Mouse (Mus musculus) forebrain, postnatal 0 days (tissue): Measurements from ENCODE around the gene Angptl6. TPM values are rescaled to one million over a fixed set of nuclear protein-coding genes. Genes with fewer than 3 reads are reported as not detected.

Experiments used
- ATAC-seq: fragments of 200-750 bp; cut with Nextera tagmentation; 2 replicates; pipeline ENCODE4 v1.8.0; 2017; ENCODE audit warnings: mild to moderate bottlenecking, moderate library complexity
- DNase-seq: peaks from one replicate; pipeline ENCODE4 v3.0.0-alpha.2; 2015
- H3K27ac ChIP-seq: fragments of 300-500 bp; sonication (generic); 2 replicates; pipeline ENCODE4 v1.5.1; 2014; ENCODE audit warnings: low read depth, mild to moderate bottlenecking, antibody characterized with exemption, low read length, moderate library complexity, mixed read lengths
- H3K27me3 ChIP-seq: fragments of 300-500 bp; sonication (generic); 2 replicates; pipeline ENCODE4 v1.6.1; 2014; ENCODE audit warnings: mild to moderate bottlenecking, low read length, mixed read lengths; ENCODE audit not compliant: insufficient read depth
- H3K36me3 ChIP-seq: fragments of 300-500 bp; sonication (generic); 2 replicates; pipeline ENCODE4 v1.6.1; 2014; ENCODE audit warnings: mild to moderate bottlenecking, moderate library complexity; ENCODE audit not compliant: insufficient read depth
- H3K4me1 ChIP-seq: fragments of 300-500 bp; sonication (generic); 2 replicates; pipeline ENCODE4 v1.6.1; 2014; ENCODE audit warnings: antibody characterized with exemption; ENCODE audit not compliant: insufficient read depth
- H3K4me2 ChIP-seq: fragments of 300-500 bp; sonication (generic); 2 replicates; pipeline ENCODE4 v1.6.1; 2014; ENCODE audit warnings: low read depth, mild to moderate bottlenecking, moderate library complexity
- H3K4me3 ChIP-seq: fragments of 300-500 bp; sonication (generic); 2 replicates; pipeline ENCODE4 v1.5.1; 2014; ENCODE audit warnings: low read depth, low read length, mixed read lengths
- H3K9ac ChIP-seq: fragments of 300-500 bp; sonication (generic); 2 replicates; pipeline ENCODE4 v1.6.1; 2014; ENCODE audit warnings: mild to moderate bottlenecking
- H3K9me3 ChIP-seq: fragments of 300-500 bp; sonication (generic); 2 replicates; pipeline ENCODE4 v1.6.1; 2016; ENCODE audit warnings: low read length
- CTCF ChIP-seq: sonication (generic); IDR thresholded peaks from 2 replicates; pipeline ENCODE4 v1.5.1; 2016; ENCODE audit warnings: antibody characterized with exemption, control low read depth, low read depth
- WGBS: fragments of 180-500 bp; shearing (Covaris S2); extraction: QIAGEN DNeasy Blood & Tissue Kit; methylation state at CpG from one replicate; pipeline ENCODE4 v1.1.7; 2014; 5-methylcytosine and 5-hydroxymethylcytosine counted together
- polyA plus RNA-seq: library from polyadenylated mRNA; unstranded; fragments of >200 nt; fragmentation: Nextera tagmentation; extraction: Ambion mirVana; gene quantifications from 2 replicates; pipeline ENCODE4 v1.2.1, GENCODE M21; 2015
- total RNA-seq: library from RNA; depleted of rRNA; stranded (reverse); fragments of >200 nt; gene quantifications from 2 replicates; pipeline ENCODE4 v1.2.3, GENCODE M21; 2014

The Angptl6 gene
- total and polyA plus RNA-seq, 2 experiments from 2014 or later = 8.6 to 16.4 TPM

DNA sequence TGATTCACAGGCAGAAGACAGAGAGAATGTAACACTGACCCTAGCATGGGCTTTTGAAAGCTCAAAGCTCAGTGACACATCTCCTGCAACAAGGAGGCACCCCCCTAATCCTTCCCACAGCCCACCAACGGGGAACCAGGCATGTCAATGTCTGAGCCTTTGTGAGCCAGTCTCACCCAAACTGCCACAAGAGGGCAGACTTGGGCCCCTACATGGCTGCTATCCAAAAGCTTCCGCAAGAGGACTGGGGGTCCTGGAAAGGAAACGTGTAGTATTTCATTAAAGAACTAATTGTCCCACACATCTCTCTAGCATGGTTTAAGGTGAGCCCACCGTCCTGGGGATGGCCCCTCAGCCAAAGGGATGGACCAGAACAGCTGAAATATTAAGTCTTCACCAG is 17.7 kb downstream of the Angptl6 start:
- peak; percentile 64 for TF ChIP-seq CTCF
- ATAC-seq = no peak
- DNase-seq = peak; percentile 55
- Histone ChIP-seq H3K36me3 (no peaks in the 10 kb centered on the region), H3K27me3 (0 out of 2 replicates have a peak, but pooled peaks cover 5% of the 10 kb centered on the region), H3K4me3 (no peak overlapping the region), H3K9ac (no peak overlapping the region), H3K9me3 (no peaks in the 10 kb centered on the region), H3K27ac (no peak overlapping the region), H3K4me1 (no peaks in the 10 kb centered on the region), H3K4me2 (no peak overlapping the region)
- WGBS = 6% methylated on average over 4 of the region's 4 CpGs

DNA sequence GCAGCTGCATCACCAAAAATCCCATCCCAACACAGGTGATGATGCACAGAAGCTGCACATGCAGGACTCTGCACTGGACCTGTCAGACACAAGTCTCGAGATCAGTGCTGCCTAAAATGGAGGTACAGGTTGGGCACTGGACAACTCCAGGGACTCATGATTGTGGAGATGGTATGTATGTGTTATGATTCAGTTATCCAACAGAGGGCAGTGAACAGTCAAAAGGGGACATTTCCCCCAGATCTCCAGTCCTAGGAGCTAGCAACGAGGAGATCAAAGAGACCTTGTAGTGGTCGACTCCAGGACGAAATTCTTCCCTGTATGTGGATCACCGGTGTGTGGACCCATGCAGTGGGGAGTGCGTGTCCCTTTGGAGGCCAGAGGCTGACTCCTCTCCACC is 19.6 kb downstream of the Angptl6 start:
- no peak overlapping the region for H3K4me2 ChIP-seq
- 50% methylated on average over 6 of the region's 6 CpGs for WGBS

DNA sequence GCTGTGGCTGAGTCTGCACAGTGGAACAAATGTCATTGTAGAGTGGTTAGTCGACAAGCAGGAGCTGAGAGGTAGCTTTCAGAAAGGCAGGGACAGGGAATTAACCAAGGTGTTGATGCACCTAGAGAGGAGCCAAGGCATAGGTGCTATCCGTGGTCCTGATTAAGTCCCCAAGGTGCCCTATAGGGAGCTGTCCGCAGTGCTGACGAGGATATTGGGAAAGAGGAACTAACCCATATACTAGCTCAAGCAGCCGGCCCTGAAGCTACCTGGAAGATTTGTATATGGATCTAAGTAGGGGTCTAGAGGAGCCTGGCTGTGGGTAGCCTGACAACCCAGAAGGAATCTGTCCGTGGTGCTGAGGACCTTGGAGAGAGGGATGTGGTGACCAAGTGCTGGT is 22.4 kb downstream of the Angptl6 start:
- DNase-seq (no peak), ATAC-seq (no peak)
- Histone ChIP-seq H3K36me3 (no peaks in the 10 kb centered on the region), H3K27ac (no peak overlapping the region), H3K9me3 (no peaks in the 10 kb centered on the region), H3K9ac (no peak overlapping the region), H3K4me2 (no peak overlapping the region), H3K4me1 (no peaks in the 10 kb centered on the region), H3K4me3 (no peak overlapping the region), H3K27me3 (no peaks in the 10 kb centered on the region)
- no peak for TF ChIP-seq CTCF
- 13% methylated on average over 6 of the region's 6 CpGs for WGBS

More for the DNA sequence above, 19.6 kb downstream of the Angptl6 start:
- Histone ChIP-seq H3K27me3 (0 out of 2 replicates have a peak, but pooled peaks cover 3% of the 10 kb centered on the region), H3K9me3 (no peaks in the 10 kb centered on the region), H3K9ac (no peak overlapping the region), H3K4me1 (no peaks in the 10 kb centered on the region), H3K4me3 (no peak overlapping the region), H3K36me3 (no peaks in the 10 kb centered on the region), H3K27ac (no peak overlapping the region)
- peak; percentile 5; the same call in 1 of the 2 replicates for TF ChIP-seq CTCF
- no peak for DNase-seq
- no peak for ATAC-seq

DNA sequence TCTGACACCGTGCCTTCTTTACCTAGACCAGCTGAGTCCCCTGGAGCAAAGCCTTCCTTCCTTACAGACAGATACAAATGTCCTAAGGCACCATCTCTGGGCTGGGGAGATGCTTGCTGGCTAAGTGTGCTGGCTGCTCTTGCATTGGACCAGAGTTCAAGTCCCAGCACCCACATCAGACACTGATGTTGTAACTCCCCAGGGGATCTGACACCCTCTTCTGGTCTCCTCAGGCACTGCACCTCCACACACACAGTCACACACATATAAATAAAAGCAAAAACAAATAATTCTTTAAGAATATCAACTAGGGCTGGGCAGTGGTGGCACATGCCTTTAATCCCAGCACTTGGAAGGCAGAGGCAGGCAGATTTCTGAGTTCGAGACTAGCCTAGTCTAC is 29.3 kb downstream of the Angptl6 start:
- Histone ChIP-seq H3K4me1 (no peaks in the 10 kb centered on the region), H3K36me3 (no peaks in the 10 kb centered on the region), H3K27me3 (no peaks in the 10 kb centered on the region), H3K9ac (no peak overlapping the region), H3K4me2 (no peak overlapping the region), H3K4me3 (no peak overlapping the region), H3K9me3 (no peaks in the 10 kb centered on the region), H3K27ac (no peak overlapping the region)
- DNase-seq (no peak), ATAC-seq (no peak)
- WGBS = 88% methylated on average over 2 of the region's 2 CpGs
- no peak for TF ChIP-seq CTCF

DNA sequence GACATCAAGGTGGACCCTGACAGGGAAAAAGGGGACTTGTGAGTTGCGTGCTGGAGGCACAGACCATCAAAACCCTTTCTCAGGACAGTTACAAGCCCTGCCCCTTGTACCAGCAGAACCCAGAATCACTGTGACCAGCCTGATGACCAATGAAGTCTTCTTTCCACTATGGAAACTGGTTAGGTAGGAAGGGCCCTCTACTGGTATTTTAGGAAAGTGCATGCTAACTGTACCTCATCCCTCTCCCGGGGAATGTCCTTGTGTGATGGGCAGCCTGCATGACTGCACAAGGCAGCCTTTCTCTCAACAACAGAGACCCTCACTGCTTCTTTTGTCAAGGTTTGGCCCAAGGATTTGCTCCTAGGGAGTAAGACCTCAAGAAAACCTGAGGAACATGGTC is 36.9 kb downstream of the Angptl6 start:
- DNase-seq (peak; percentile 31), ATAC-seq (no peak)
- Histone ChIP-seq H3K36me3 (no peaks in the 10 kb centered on the region), H3K9me3 (no peaks in the 10 kb centered on the region), H3K27ac (no peak overlapping the region), H3K27me3 (no peaks in the 10 kb centered on the region), H3K4me2 (no peak overlapping the region), H3K4me3 (no peak overlapping the region), H3K4me1 (no peaks in the 10 kb centered on the region), H3K9ac (no peak overlapping the region)
- WGBS = 40% methylated on average over 2 of the region's 2 CpGs
- peak; percentile 71 for TF ChIP-seq CTCF

DNA sequence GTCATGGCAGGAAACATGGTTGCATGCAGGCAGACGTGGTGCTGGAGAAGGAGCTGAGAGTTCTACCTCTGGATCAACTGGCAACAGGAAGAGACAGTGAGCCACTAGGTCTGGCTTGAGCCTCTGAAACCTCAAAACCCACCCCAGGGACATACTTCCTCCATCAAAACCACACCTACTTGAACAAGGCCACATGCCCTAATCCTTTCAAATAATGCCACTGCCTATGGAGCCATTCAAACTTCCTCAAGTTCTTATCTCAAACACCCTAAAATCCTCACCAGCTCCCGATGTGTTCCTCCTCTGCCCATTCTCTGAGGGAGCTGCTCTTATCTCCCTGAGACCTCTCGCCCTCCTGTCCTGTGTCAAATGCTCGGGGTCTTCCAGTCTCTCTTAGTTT is 37.3 kb downstream of the Angptl6 start:
- H3K4me3 ChIP-seq = no peak overlapping the region
- ATAC-seq (no peak), DNase-seq (no peak)
- no peaks in the 10 kb centered on the region for H3K9me3 ChIP-seq
- H3K27ac ChIP-seq = no peak overlapping the region
- no peaks in the 10 kb centered on the region for H3K4me1 ChIP-seq
- H3K4me2 ChIP-seq = no peak overlapping the region
- no peaks in the 10 kb centered on the region for H3K36me3 ChIP-seq
- WGBS = 63% methylated on average over 4 of the region's 4 CpGs
- no peaks in the 10 kb centered on the region for H3K27me3 ChIP-seq
- H3K9ac ChIP-seq = no peak overlapping the region
- TF ChIP-seq CTCF = no peak

DNA sequence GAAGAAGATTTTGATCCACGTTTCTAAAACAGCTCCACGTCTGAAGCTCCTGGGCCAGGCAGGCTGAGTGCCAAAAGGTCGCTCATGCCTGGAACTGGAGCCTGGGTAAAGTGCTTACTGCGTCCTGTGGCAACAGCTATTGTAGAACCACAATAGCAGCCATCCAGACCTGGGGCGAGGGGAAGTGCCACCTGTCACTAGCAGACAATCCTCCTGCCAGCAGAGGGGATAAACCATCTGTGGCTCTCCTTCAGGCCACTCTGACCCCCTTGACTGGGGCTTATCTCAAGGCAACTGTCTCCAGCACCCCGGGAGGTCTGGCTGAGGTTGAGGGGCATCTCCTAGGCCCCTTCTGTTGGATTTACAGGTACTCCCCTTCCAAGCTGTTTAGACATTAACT is 40.6 kb downstream of the Angptl6 start:
- no peak for TF ChIP-seq CTCF
- Histone ChIP-seq H3K9ac (no peak overlapping the region), H3K36me3 (no peaks in the 10 kb centered on the region), H3K9me3 (no peaks in the 10 kb centered on the region), H3K4me2 (no peak overlapping the region), H3K4me3 (no peak overlapping the region), H3K27me3 (no peaks in the 10 kb centered on the region), H3K27ac (no peak overlapping the region), H3K4me1 (no peaks in the 10 kb centered on the region)
- no peak for DNase-seq
- ATAC-seq = no peak
- 48% methylated on average over 6 of the region's 6 CpGs for WGBS
